Mouse (Mus musculus) ES-Bruce4 (cell line): ENCODE results near the gene Kif17.

ENCODE experiments used
- CTCF ChIP-seq: IDR thresholded peaks from one replicate; pipeline ENCODE4 v1.8.1; 2011; ENCODE audit warnings: low read depth, low read length
- EP300 ChIP-seq: IDR thresholded peaks from 2 replicates; pipeline ENCODE4 v1.6.1; 2011; ENCODE audit warnings: low read depth, low read length; ENCODE audit not compliant: insufficient read depth
- POLR2A ChIP-seq: IDR thresholded peaks from one replicate; pipeline ENCODE4 v1.8.1; 2011; ENCODE audit warnings: low read length; ENCODE audit not compliant: insufficient read depth

- TF ChIP-seq POLR2A, result no peak
- no peak for TF ChIP-seq EP300
- no peak for TF ChIP-seq CTCF
Observed at GRCm38 (mm10) chr4:138342778-138343177, 92.5 kb downstream of the Kif17 start.
